In genomic region chrX:16767453-16767852, GRCm38 (mm10) we compare ENCODE assay signal across 28 mouse cellular contexts.
"Had no signal": no experiment of that assay in that cellular context is flagged by ENCODE, and none has a peak within 500 bp of the region (broad histone marks: within the 10 kb centered on the region; RNA-seq: fewer than 3 reads in every experiment).

No protein-coding gene starts in this region.

- DNase-seq: cerebellum, adult 2 months; cerebellum, adult 8-10 months; cerebellum, adult 9-10 months; cerebellum, adult 9-11 months; cerebellum, postnatal 10 days; cerebellum, postnatal 14 days; cerebellum, postnatal 25 days; cerebellum, postnatal 36 days; embryo, embryonic 11 days; forebrain, postnatal 0 days; gastrocnemius, adult 2 months; gastrocnemius, postnatal 10 days; gastrocnemius, postnatal 14 days; gastrocnemius, postnatal 25 days; gastrocnemius, postnatal 36 days; heart, adult 11 months; heart, adult 18-20 months had no signal

- H3K36me3 ChIP-seq: embryonic facial prominence, embryonic 10.5 days; embryonic facial prominence, embryonic 12.5 days; embryonic facial prominence, embryonic 13.5 days; embryonic facial prominence, embryonic 15.5 days; forebrain, embryonic 10.5 days; forebrain, embryonic 12.5 days; forebrain, embryonic 15.5 days had no signal

- ATAC-seq: forebrain, embryonic 13.5 days; forebrain, embryonic 14.5 days; forebrain, embryonic 15.5 days; forebrain, embryonic 16.5 days; forebrain, postnatal 0 days had no signal

- H3K27ac ChIP-seq: embryonic facial prominence, embryonic 10.5 days; embryonic facial prominence, embryonic 12.5 days; embryonic facial prominence, embryonic 13.5 days; embryonic facial prominence, embryonic 15.5 days; forebrain, embryonic 10.5 days; forebrain, embryonic 12.5 days; forebrain, embryonic 13.5 days; forebrain, embryonic 15.5 days; gastrocnemius, adult 2 months had no signal

- H3K27me3 ChIP-seq: embryonic facial prominence, embryonic 12.5 days; embryonic facial prominence, embryonic 13.5 days; embryonic facial prominence, embryonic 15.5 days; forebrain, embryonic 12.5 days; forebrain, embryonic 13.5 days; forebrain, embryonic 15.5 days had no signal

- H3K4me3 ChIP-seq: embryonic facial prominence, embryonic 10.5 days; embryonic facial prominence, embryonic 12.5 days; embryonic facial prominence, embryonic 13.5 days; embryonic facial prominence, embryonic 15.5 days; erythroblast, embryonic 14.5 days; forebrain, embryonic 10.5 days; forebrain, embryonic 12.5 days; forebrain, embryonic 13.5 days; forebrain, embryonic 15.5 days; gastrocnemius, adult 2 months had no signal

- H3K9ac ChIP-seq: embryonic facial prominence, embryonic 12.5 days; embryonic facial prominence, embryonic 13.5 days; embryonic facial prominence, embryonic 15.5 days; forebrain, embryonic 12.5 days; forebrain, embryonic 13.5 days; forebrain, embryonic 15.5 days; forebrain, postnatal 0 days had no signal

- H3K9me3 ChIP-seq: embryonic facial prominence, embryonic 10.5 days; embryonic facial prominence, embryonic 12.5 days; embryonic facial prominence, embryonic 13.5 days; embryonic facial prominence, embryonic 15.5 days; forebrain, embryonic 10.5 days; forebrain, embryonic 12.5 days; forebrain, embryonic 13.5 days; forebrain, embryonic 15.5 days had no signal

- H3K4me1 ChIP-seq: embryonic facial prominence, embryonic 10.5 days; embryonic facial prominence, embryonic 12.5 days; embryonic facial prominence, embryonic 13.5 days; embryonic facial prominence, embryonic 15.5 days; forebrain, embryonic 10.5 days; forebrain, embryonic 12.5 days; forebrain, embryonic 13.5 days; forebrain, embryonic 15.5 days had no signal

- H3K4me2 ChIP-seq: embryonic facial prominence, embryonic 12.5 days; embryonic facial prominence, embryonic 13.5 days; embryonic facial prominence, embryonic 15.5 days; forebrain, embryonic 12.5 days; forebrain, embryonic 13.5 days; forebrain, embryonic 15.5 days had no signal
